Mouse (Mus musculus): ENCODE data around the gene Usp18.

Gene Usp18

GRCm38 (mm10) chr6:121245127-121246036 lies at the start of gene Usp18:
Gene Usp18 (plus strand): TSS chr6:121245906.
- peak; percentile 26 for DNase-seq (ENCODE audit: low spot score)

GRCm38 (mm10) chr6:121197807-121198365 lies 47.8 kb upstream of the Usp18 start:
- DNase-seq (ENCODE audit: low spot score) = no peak

GRCm38 (mm10) chr6:121200458-121200857 lies 45.2 kb upstream of the Usp18 start:
- DNase-seq (ENCODE audit: low spot score) = no peak

DNA sequence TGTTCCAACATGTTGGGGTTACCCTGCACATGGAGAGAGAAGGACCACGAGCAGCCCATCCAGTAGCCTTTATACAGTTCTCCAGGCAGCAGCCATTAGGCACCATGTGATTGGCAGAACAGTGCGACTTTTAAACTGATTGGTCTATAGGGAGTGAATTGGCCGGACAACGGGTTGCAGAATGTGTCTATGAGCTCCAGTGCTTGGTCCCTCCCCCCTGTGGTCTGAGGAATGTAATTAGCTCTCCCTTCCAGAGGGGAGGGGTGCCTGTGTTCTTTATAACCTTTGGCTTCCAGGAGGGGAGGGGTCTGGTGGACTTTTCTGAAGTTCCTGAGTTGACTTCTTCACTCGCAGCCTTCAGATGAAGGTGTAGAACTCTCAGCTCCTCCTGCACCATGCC lies 43.7 kb upstream of the Usp18 start:
- DNase-seq (ENCODE audit: low spot score) = no peak

- no peak for DNase-seq (ENCODE audit: low spot score)
Measured at GRCm38 (mm10) chr6:121206481-121206880, 39.2 kb upstream of the Usp18 start.

- no peak for DNase-seq (ENCODE audit: low spot score)
Measured at GRCm38 (mm10) chr6:121209584-121209983, 36.1 kb upstream of the Usp18 start.

GRCm38 (mm10) chr6:121210149-121210925 lies 35.4 kb upstream of the Usp18 start, which contains the start of gene Tuba8:
Gene Tuba8 (plus strand): TSS chr6:121210696.
- DNase-seq (ENCODE audit: low spot score) = no peak

- DNase-seq (ENCODE audit: low spot score) = no peak
Measured at GRCm38 (mm10) chr6:121210926-121211289, 34.8 kb upstream of the Usp18 start.

GRCm38 (mm10) chr6:121211743-121212142 lies 34.0 kb upstream of the Usp18 start:
- DNase-seq (ENCODE audit: low spot score) = no peak

DNA sequence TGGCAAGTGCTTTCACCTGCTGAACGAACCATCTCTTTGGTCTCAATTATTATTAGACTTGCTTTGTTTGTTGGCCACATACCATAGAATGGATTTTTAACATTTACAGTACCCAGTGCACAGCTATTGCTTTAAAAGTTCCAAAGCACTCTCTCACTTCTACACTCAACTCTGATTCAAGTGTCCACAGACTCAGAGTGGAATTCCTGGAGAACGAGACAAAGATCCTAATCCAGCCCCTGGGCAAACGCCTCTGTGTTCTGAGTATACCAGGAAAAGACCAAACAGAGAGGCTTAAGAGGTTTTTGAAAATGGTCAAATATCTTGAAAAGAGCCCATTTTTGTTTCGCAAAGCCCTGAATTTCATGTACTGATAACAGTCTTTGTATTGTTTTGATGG lies 32.7 kb upstream of the Usp18 start:
- DNase-seq (ENCODE audit: low spot score) = no peak

DNA sequence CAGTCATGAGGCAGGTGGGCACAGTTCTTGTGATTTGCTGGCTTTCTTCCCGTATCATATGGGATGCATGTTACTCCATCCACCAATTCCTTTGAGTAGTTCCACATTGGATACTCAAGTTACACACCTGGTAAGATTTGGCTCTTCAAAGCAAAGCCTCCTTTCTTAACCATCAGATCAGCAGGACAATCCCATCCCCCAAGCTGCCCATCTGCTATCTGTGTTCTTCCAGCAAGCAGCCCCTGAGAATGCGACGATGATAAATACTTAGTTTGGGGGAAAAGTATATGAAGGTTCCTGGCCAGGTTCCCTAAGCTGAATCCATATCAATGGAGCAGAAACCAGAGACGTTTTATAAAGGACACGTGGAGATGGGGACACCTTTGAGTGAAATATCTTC lies 31.5 kb upstream of the Usp18 start:
- DNase-seq (ENCODE audit: low spot score) = no peak

- no peak for DNase-seq (ENCODE audit: low spot score)
Measured at GRCm38 (mm10) chr6:121214667-121215330, 30.9 kb upstream of the Usp18 start.

DNA sequence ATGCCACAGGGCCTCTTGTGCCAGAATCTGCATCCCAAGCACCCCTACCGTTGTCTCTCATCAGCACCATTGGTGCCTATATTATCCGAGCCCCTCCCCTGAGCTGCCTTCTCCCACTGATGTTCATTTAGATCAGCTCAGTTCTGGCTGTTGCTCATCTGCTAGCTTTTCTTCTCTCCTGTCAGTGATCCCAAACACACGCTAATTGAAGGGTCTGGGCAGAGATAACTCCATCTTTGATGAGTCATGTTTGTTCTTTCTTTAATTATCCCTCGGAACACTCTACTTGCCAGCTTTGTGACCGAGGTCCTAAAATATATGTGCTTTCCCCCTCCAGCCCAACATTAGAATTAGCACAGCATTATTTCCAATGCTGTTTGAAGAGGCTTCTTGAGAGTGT lies 30.4 kb upstream of the Usp18 start:
- no peak for DNase-seq (ENCODE audit: low spot score)

- DNase-seq (ENCODE audit: low spot score) = no peak
Measured at GRCm38 (mm10) chr6:121215896-121216295, 29.8 kb upstream of the Usp18 start.

GRCm38 (mm10) chr6:121216589-121217255 lies 29.0 kb upstream of the Usp18 start:
- no peak for DNase-seq (ENCODE audit: low spot score)

GRCm38 (mm10) chr6:121218002-121218401 lies 27.7 kb upstream of the Usp18 start:
- no peak for DNase-seq (ENCODE audit: low spot score)

- DNase-seq (ENCODE audit: low spot score) = no peak
Measured at GRCm38 (mm10) chr6:121219406-121219805, 26.3 kb upstream of the Usp18 start.

DNA sequence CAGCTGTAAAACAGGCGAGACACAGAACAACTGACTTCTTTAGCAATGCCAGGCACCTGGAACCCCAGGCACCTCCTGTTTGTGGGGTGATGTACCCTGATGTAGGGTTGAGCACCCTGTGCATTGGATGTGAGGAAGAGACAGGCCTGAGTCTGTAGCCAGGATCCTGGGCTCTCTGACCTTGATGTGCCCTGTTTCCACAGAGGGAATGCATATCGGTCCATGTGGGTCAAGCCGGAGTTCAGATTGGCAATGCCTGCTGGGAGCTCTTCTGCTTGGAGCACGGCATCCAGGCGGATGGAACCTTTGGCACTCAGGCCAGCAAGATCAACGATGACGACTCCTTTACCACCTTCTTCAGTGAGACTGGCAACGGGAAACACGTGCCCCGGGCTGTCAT lies 25.5 kb upstream of the Usp18 start:
- DNase-seq (ENCODE audit: low spot score) = no peak

DNA sequence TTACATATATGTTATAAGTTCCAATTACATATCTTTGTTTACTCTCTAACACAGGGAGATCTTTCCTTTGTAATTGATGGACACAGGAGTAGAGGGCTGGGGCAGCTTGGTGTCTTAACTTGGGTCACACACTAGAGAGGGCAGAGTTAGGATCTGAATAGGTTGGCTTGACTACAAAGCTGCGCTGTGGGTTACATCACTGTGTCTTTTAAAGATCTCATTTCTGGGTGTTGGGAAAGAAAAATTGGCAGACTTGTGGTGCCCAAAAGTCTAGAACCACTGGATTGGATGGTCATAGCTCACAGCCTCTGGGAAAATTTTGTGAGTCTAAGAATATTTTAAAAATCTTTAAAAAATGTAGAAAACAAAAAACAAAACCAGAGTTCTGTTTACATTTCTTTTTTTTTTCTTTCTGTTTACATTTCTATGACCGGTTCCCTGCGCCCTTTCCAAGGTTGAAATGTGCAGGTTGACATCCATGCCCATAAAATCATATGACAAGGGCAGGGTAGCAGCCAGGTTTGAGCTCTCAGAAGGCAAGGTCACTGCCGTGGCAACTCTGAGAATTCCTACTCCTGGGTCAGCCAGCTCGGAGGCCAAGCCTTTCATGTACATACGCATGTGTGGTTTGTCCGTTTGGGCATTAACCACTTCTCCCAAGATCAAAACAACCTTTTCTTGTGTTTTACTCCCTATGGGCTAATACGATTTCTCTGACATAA lies 23.7 kb upstream of the Usp18 start:
- DNase-seq (ENCODE audit: low spot score) = no peak

GRCm38 (mm10) chr6:121223001-121223400 lies 22.7 kb upstream of the Usp18 start:
- no peak for DNase-seq (ENCODE audit: low spot score)

DNA sequence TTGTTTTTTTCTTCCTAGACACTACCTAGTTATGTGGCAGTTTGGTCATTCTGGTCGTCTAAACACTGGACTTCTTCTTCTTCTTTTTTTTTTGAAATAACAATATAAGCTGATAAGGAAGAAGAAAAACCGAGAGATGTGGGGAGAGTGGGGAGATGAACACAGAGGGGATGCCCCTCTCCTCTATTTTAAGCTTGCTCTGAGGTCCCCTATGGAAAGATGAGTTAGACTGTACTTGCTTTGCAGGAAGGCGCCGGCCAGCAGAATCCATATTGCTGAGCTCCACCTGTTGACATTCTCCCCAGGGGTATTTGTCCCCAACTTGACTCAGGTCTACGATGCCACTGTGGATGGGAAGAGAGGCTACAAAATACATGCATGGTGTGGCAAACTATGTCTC lies 21.6 kb upstream of the Usp18 start:
- DNase-seq (ENCODE audit: low spot score) = no peak
